Mouse (Mus musculus) heart, postnatal 14 days (tissue): Measurements from ENCODE around the gene Ddx55. TPM values are rescaled to one million over a fixed set of nuclear protein-coding genes. Genes with fewer than 3 reads are reported as not detected.

Source experiments
- DNase-seq, 2 experiments: peaks; one replicate each; pipeline ENCODE4 v3.0.0; 2021 to 2022
- intact Hi-C: fragments of 180-260 bp; cut with DNase I; formaldehyde crosslinking; loops from one replicate; pipeline ENCODE4 v1.15.1; 2025
- total RNA-seq, 2 experiments: library from RNA; stranded (reverse); gene quantifications; 2 replicates each; pipeline ENCODE4 v1.2.3; 2021

Ddx55 gene
- total RNA-seq, 2 experiments from 2014 or later = 5.4 to 6.7 TPM

GRCm38 (mm10) chr5:124602349-124602748 is 49.7 kb downstream of the Ddx55 start:
- peak; percentile 36 to 69 for DNase-seq
- intact Hi-C loops = loop anchor here (5.0 kb wide), 1 partner anchor 265 kb away; no protein-coding TSS in a partner anchor

GRCm38 (mm10) chr5:124604296-124604695 is 51.6 kb downstream of the Ddx55 start:
- intact Hi-C loops = loop anchor here (5.0 kb wide), 1 partner anchor 263 kb away; no protein-coding TSS in a partner anchor
- DNase-seq = no peak

- DNase-seq = no peak
- intact Hi-C loops = no loop called here
Observed at GRCm38 (mm10) chr5:124605041-124605622, 52.5 kb downstream of the Ddx55 start.

- DNase-seq = no peak
- intact Hi-C loops = no loop called here
Observed at GRCm38 (mm10) chr5:124610965-124611364, 58.3 kb downstream of the Ddx55 start.

GRCm38 (mm10) chr5:124614709-124615108 is 62.0 kb downstream of the Ddx55 start:
- DNase-seq = peak in 1 of 2 experiments; percentile 15
- intact Hi-C loops = no loop called here

GRCm38 (mm10) chr5:124618711-124619110 is 66.0 kb downstream of the Ddx55 start:
- intact Hi-C loops = no loop called here
- no peak for DNase-seq

Other genes starting within 250 kb of the Ddx55 start
- 1 to 10 TPM; 6.0 to 6.8 TPM for gene Mphosph9, start 224.9 kb upstream of the Ddx55 start, total RNA-seq
- 10 to 100 TPM; 11.7 to 11.9 TPM for gene 2810006K23Rik, start 224.8 kb upstream of the Ddx55 start, total RNA-seq
- 100 to 1,000 TPM; 142 to 166 TPM for gene Cdk2ap1, start 189.8 kb upstream of the Ddx55 start, total RNA-seq
- 10 to 100 TPM; 66.7 to 70.9 TPM for gene Sbno1, start 126.9 kb upstream of the Ddx55 start, total RNA-seq
- gene Kmt5a, start 112.9 kb upstream of the Ddx55 start, total RNA-seq = 100 to 1,000 TPM; 161 to 185 TPM
- 1 to 10 TPM; 8.8 to 9.5 TPM for gene Rilpl2, start 74.5 kb upstream of the Ddx55 start, total RNA-seq
- 10 to 100 TPM in 1 of 2 experiments, 1 to 10 TPM in 1; 9.6 to 13.1 TPM for gene Snrnp35, start 69.7 kb upstream of the Ddx55 start, total RNA-seq
- 100 to 1,000 TPM; 167 to 179 TPM for gene Rilpl1, start 21.5 kb upstream of the Ddx55 start, total RNA-seq
- 100 to 1,000 TPM; 170 to 175 TPM for gene Tmed2, start 12.2 kb upstream of the Ddx55 start, total RNA-seq
- 10 to 100 TPM; 33.7 to 37.2 TPM for gene Eif2b1, start 26.3 kb downstream of the Ddx55 start, total RNA-seq
- 10 to 100 TPM; 20.2 to 22.1 TPM for gene Gtf2h3, start 26.3 kb downstream of the Ddx55 start, total RNA-seq
- gene Atp6v0a2, start 75.7 kb downstream of the Ddx55 start, total RNA-seq = 10 to 100 TPM; 41.9 to 45.9 TPM
- under 1 TPM; 0.05 to 0.14 TPM for gene Dnah10, start 172.2 kb downstream of the Ddx55 start, total RNA-seq